Mouse (Mus musculus): ENCODE data around the gene Susd4.
A peak's percentile ranks its signal among the peaks of the same experiment; 100 is the strongest.

The Susd4 gene

DNA sequence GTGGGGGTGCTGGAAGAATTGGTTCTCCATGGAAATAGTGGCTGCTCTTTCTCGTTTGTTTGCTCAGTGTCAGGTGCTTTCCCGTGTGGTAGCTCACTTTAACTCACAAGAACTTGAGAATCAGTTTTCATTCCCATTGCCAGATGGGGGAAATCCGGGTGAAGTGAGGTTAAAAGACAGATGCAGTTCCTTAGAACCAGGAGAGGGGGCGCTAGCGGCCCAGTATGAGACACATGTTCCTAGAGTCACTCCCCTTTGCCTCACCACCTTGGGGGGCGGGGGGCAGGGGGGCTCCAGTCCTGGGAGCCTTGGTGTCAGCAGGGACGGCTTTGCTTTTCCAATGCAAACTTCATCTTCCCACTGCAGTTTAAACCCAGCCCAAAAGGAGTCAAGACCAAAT lies 23.4 kb downstream of the Susd4 start:
- no peak for DNase-seq (ENCODE audit: low read depth)

GRCm38 (mm10) chr1:182788896-182789295 lies 25.2 kb downstream of the Susd4 start:
- DNase-seq (ENCODE audit: low read depth) = no peak

- DNase-seq (ENCODE audit: low read depth) = peak; percentile 8
Measured at GRCm38 (mm10) chr1:182792521-182793071, 28.9 kb downstream of the Susd4 start.

- DNase-seq (ENCODE audit: low read depth) = no peak
Measured at GRCm38 (mm10) chr1:182794221-182794620, 30.6 kb downstream of the Susd4 start.

- DNase-seq (ENCODE audit: low read depth) = no peak
Measured at GRCm38 (mm10) chr1:182794628-182795027, 31.0 kb downstream of the Susd4 start.

- DNase-seq (ENCODE audit: low read depth) = no peak
Measured at GRCm38 (mm10) chr1:182797048-182797447, 33.4 kb downstream of the Susd4 start.

- DNase-seq (ENCODE audit: low read depth) = no peak
Measured at GRCm38 (mm10) chr1:182801590-182801989, 37.9 kb downstream of the Susd4 start.

GRCm38 (mm10) chr1:182802891-182803290 lies 39.2 kb downstream of the Susd4 start:
- no peak for DNase-seq (ENCODE audit: low read depth)

DNA sequence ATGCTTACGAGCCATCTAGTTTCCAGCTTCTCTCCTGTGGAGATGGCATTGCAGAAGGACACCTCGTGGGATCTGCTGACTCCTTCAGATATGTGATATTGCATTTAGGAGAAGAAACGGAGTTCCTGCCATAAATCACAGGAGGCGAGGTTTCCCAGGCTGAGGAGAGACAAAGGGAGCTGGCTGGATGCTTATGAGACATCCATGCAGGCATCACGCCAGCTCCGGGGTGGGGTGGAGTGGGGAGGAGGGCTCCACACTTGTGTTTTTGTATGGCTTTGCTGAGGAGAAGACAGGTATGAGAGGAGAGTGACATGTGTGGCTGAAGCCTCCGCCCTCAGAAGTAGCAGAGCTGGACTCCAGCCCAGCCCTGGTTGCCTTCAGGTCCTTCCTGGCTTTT lies 50.3 kb downstream of the Susd4 start:
- no peak for DNase-seq (ENCODE audit: low read depth)

GRCm38 (mm10) chr1:182814566-182814965 lies 50.9 kb downstream of the Susd4 start:
- no peak for DNase-seq (ENCODE audit: low read depth)

DNA sequence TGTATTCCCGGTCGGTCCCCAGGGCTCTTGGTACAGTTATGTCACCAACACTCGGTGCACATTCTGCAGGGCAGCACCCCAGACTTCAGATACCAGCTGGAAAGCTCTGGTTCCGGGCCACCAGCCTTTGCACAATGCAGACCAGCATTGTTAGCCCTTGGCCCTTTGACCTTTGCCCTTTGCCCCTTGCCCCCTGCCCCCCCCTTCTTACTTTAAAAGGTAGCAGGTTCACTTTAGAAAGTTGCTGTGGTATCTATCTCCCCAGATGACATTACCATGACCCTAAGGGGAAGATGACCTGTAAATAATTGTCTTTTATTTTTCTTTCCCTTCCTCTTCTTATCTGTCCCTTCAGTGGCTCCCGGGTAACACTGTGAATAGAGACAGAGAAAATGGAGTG lies 53.4 kb downstream of the Susd4 start:
- no peak for DNase-seq (ENCODE audit: low read depth)

DNA sequence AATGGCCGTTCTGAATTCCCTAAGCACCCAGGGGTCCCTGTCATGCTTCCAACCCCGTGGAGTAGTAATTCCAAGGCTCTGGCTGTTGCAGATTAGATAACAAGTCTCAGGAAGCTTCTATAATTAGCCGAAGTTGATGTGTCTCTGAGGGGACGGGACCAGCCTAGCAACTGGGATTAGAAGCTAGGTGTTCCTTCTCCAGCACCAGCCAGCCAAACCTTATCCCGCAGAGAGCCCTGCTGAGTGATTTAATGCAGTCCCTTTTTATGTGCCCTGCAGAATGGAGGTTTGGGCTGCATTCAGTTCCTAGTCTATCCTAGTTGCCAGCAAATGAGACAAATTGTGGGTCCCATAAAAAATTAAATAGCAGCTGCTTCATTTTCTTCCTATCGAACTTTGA lies 54.0 kb downstream of the Susd4 start:
- no peak for DNase-seq (ENCODE audit: low read depth)

- no peak for DNase-seq (ENCODE audit: low read depth)
Measured at GRCm38 (mm10) chr1:182818931-182819330, 55.3 kb downstream of the Susd4 start.

DNA sequence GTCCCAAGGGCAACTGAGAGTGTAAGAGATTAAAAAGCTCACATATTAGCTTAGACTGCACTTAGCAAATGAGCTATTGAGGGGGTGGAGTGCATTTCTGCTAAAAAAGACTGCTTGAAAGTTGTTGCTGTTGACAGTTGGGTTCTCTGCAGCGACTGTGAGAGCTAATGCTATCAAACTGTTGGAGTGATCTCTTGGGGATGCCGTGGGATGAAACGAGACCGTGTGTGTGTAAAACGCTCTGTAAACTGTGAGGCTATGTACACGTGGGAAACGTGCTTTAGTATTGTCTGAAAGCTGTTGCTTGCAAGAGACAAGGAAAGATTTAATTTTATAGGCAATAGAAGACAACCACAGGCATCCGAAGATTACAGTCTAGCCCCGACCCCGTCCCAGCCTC lies 59.1 kb downstream of the Susd4 start:
- DNase-seq (ENCODE audit: low read depth) = no peak

DNA sequence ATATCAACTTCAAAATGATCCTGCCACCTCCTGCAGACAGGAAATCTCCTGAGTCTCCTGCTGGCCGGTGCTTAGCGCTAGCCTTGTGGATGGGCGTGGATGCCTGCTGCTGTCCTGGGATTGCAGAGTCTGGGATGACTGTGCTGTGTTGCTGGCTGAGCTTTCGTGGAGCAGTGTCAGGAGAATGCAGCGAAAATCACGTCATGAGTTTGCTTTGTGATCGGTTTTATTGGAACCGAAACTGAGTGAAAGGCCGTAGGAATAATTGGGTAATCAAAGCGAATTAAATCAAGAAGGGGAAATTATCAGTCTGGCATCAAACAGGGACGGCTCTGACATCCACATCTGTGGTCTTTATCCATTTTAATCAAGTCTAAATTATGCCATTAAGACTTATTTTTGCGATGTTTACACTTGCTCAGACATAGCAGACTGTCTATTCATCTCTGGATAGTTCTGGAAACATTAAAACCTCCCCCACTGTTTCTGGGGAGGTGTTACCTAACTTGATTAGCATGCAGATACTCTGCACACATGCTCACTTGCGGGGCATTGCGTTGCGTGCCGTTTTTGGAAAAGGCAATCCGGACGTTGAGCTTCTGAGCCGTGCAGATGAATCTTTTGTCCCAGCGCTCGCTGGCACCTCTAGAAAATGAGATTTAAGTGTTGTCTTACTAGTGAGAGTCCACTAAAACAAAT lies 60.2 kb downstream of the Susd4 start:
- DNase-seq (ENCODE audit: low read depth) = no peak

DNA sequence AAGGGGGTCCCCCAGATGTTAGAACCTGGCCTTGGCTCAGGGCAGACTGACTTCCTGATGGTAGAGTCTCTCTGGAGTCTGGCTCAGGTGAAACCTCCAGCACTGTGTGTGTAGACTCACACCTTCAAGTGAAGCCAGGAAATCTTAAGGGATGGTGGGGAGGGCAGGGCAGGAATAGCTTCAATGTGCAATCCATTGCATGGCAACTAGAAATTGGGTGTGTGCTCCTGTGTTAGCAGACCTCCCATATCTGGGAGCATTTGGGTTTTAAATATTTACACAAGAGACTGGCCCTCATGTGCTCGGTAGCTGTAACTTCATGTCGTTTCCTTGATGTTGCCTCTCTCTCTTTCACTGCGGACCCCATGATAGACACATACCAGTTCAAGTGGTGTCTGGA lies 62.9 kb downstream of the Susd4 start:
- no peak for DNase-seq (ENCODE audit: low read depth)

GRCm38 (mm10) chr1:182838061-182838460 lies 74.4 kb downstream of the Susd4 start:
- no peak for DNase-seq (ENCODE audit: low read depth)

DNA sequence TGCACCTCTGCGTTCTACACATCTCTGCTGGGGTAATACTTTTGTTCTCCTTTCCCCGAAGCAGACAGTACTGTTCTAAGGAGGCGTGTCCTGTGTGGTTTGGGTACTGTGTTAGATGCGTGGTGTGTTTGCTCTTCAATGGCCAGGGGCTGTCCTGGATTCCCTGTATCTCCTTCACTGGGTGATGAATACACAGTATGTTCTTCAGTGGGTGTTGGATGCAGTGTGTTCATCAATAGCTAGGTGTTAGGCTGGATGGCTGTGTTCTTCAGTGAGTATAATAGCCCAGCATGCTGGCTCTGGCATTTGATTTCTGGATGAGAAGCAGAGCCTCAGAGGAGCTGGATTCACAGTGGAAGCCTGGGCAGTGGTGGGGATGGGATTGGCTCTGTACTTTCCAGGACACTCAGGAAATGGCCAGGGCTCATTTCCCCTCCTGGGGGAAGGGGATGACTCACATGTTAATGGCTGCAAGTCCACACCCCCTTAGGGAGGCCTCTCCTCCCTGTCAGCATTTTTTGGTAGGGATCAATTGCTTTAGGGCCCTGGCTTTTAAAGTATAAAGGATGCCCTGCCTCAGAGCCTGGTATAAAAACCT lies 75.8 kb downstream of the Susd4 start:
- no peak for DNase-seq (ENCODE audit: low read depth)

- DNase-seq (ENCODE audit: low read depth) = no peak
Measured at GRCm38 (mm10) chr1:182840011-182840410, 76.4 kb downstream of the Susd4 start.

GRCm38 (mm10) chr1:182840606-182841005 lies 76.9 kb downstream of the Susd4 start:
- no peak for DNase-seq (ENCODE audit: low read depth)

GRCm38 (mm10) chr1:182849556-182849955 lies 85.9 kb downstream of the Susd4 start:
- no peak for DNase-seq (ENCODE audit: low read depth)

- DNase-seq (ENCODE audit: low read depth) = no peak
Measured at GRCm38 (mm10) chr1:182850080-182850479, 86.4 kb downstream of the Susd4 start.

GRCm38 (mm10) chr1:182852158-182852557 lies 88.5 kb downstream of the Susd4 start:
- no peak for DNase-seq (ENCODE audit: low read depth)

- no peak for DNase-seq (ENCODE audit: low read depth)
Measured at GRCm38 (mm10) chr1:182856636-182857035, 93.0 kb downstream of the Susd4 start.
